Comparison of ENCODE assay signal across 16 mouse cellular contexts in genomic region chr13:24958671-24959070, GRCm38 (mm10).
"Had no signal": no experiment of that assay in that cellular context is flagged by ENCODE, and none has a peak within 500 bp of the region (broad histone marks: within the 10 kb centered on the region; RNA-seq: fewer than 3 reads in every experiment).

No protein-coding gene starts in this region.

- H3K9ac ChIP-seq: neural tube, embryonic 13.5 days; neural tube, embryonic 15.5 days; stomach, embryonic 15.5 days had no signal

- DNase-seq: retina, postnatal 1 day; right cerebral cortex, adult 18-20 months; right cerebral cortex, postnatal 14 days; right cerebral cortex, postnatal 25 days; right cerebral cortex, postnatal 4 days; spleen, adult 18-20 months; thymus, adult 18-20 months; thymus, adult 2 months; thymus, postnatal 14 days; thymus, postnatal 25 days; thymus, postnatal 36 days; thymus, postnatal 4 days had no signal

- H3K27me3 ChIP-seq: neural tube, embryonic 13.5 days; neural tube, embryonic 15.5 days; stomach, embryonic 15.5 days had no signal

- H3K36me3 ChIP-seq: neural tube, embryonic 13.5 days; neural tube, embryonic 15.5 days; stomach, embryonic 15.5 days had no signal

- H3K4me3 ChIP-seq: neural tube, embryonic 13.5 days; neural tube, embryonic 15.5 days; stomach, embryonic 15.5 days had no signal

- H3K4me1 ChIP-seq: neural tube, embryonic 13.5 days; neural tube, embryonic 15.5 days; stomach, embryonic 15.5 days had no signal

- H3K4me2 ChIP-seq: neural tube, embryonic 13.5 days; neural tube, embryonic 15.5 days; stomach, embryonic 15.5 days had no signal

- H3K27ac ChIP-seq: neural tube, embryonic 13.5 days; neural tube, embryonic 15.5 days; stomach, embryonic 15.5 days; stomach, postnatal 0 days had no signal

- H3K9me3 ChIP-seq: neural tube, embryonic 13.5 days; neural tube, embryonic 15.5 days; stomach, embryonic 15.5 days had no signal
